Mouse (Mus musculus) urinary bladder, postnatal 14 days (tissue): ENCODE data around the gene S1pr5.
A peak's percentile ranks its signal among the peaks of the same experiment; 100 is the strongest.
"Not testable (repeated sequence)": the region's sequence is repeated elsewhere in the genome, so short reads cannot be mapped to it uniquely, and the experiment has no call there.

Experiments
- DNase-seq: peaks from one replicate; pipeline ENCODE4 v3.0.0; 2021; ENCODE audit warnings: low spot score

Gene S1pr5

DNA sequence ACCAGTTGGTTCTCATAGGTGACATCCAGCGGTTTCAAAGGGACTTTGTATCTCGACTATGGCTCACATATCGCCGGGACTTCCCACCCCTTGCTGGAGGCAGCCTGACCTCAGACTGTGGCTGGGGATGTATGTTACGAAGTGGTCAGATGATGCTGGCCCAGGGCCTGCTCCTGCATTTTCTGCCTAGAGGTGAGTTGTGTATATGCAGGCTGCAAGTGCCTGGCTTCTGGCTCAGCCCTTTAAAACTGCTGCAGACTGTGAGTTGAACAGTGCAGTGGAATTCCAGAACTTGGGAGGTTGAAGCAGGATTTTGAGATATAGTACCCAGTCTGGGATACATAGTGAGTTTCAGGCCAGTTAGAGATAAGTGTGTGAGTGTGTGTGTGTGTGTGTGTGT, 18.6 kb upstream of the S1pr5 start:
- no peak for DNase-seq

DNA sequence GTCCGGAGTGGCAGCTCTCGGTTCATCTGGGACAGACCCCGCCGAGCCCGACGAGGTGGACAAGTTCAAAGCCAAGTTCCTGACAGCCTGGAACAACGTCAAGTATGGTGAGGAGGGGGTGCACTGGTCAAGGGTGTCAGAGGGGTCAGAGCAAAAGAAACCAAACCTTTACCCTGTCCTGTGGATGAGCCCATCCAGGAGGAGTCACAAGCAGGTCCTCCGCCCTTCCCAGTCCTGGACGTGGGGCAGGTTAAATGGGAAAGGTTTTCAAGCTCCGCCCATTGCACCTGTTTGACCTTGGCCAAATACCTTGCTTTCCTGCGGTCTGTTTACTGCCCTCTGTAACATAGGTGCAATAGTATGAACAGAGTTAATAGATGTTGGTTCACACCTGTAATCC, 17.4 kb upstream of the S1pr5 start:
- no peak for DNase-seq

DNA sequence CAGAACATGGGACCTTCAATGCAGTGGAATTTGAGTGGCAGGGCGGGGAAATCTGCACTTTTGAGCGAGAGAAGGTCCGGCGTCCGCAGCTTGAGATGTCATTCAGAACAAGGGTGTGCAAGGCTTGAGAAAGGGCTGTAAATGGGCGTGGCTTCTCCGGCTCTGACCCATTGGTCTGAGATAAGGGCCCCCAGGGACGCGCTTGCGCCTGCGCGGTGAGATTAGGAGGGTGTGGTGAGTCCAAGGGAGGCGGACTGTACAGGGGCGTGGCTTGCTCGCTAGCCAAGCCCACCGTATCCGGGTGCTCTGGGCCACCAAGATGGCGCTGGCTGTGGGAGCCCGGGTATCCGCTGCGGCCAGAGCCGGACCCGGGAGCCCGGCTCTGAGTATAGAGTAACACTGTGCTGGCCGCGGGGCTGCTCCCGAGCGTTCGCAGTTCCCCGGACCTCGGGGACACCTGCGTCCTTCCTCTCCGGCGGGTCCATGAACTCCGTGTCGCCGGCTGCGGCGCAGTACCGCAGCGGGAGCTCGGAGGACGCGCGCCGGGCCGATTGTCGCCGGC, 16.8 kb upstream of the S1pr5 start, which contains the start of gene Atg4d:
TSS of gene Atg4d (plus strand) at position 294 of the 562 bp plus-strand sequence.
- DNase-seq: peak; percentile 99

DNA sequence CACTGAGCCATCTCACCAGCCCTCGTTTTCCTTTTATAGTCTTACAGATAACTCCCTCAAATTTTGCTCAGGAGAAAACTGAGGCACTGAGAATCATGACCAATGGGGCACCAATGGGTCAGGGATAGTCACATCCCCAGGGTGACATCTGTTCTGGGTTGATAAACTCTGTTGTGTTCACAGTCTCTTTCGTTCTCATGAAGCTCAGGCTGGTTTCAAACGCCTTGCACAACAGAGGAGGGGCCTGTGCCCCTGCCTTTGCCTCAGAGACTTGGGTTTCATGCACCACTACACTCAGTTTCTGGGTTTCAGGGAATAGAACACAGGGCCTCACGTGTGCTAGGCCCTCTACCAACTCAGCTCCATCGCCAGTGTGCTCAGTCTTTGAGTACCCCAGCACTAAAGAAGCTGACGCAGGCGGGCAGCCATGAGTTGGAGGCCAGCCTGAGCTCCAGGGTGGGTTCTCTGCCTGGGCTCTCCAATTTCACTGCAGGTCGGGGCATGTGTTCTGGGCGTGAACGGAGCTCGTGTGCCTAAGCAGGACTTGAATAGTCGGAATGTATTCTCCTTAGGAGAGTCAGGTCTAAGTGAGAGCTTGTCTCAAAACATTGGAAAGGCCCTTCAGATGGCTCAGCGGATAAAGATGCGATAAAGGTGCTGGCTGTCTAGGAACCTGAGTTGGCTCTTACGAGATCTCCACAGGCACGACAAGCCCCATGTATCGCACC, 16.2 kb upstream of the S1pr5 start:
- DNase-seq: peak; percentile 70

DNA sequence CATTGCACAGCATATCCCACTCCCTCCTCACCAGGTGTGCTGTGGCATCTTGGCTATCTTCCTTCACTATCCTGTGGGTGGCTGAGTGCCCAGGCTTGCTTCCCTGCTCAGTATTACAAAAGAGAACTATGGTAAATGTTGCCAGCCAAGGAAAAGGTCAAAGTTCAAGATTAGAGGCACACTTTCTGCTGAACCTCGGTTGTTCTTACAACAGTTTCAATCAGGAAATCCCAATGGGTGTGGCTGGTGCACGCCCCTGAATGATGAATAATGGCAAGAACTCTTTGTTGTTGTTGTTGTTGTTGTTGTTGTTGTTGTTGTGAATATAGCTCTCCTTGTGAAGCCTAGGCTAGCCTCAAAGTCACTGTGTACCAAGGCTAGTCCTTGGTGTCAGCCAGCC, 13.6 kb upstream of the S1pr5 start:
- no peak for DNase-seq

DNA sequence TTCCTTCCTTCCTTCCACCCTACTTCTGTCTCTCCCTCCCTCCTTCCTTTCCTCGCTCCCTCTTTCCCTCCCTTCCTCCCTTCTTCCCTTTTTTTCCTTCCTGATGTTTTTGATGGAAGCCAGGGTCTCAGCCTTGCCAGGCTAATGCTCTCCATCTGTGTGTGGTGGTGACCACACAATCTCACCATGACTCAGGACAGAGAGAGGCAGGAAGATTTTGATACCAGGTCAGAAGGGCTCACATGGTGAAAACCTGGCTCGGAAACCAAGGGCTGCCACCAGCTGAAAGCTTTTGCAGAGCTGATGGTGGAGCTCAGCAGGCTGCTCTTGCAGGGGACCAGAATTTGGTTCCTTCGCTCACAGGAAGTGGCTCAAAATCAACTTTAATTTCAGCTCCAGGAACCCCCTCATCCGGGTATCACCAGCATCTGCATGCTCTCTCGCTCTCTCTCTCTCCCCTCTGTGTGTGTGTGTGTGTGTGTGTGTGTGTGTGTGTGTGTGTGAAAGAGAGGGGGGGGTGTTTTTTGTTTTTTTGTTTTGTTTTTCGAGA, 12.3 kb upstream of the S1pr5 start:
- no peak for DNase-seq

DNA sequence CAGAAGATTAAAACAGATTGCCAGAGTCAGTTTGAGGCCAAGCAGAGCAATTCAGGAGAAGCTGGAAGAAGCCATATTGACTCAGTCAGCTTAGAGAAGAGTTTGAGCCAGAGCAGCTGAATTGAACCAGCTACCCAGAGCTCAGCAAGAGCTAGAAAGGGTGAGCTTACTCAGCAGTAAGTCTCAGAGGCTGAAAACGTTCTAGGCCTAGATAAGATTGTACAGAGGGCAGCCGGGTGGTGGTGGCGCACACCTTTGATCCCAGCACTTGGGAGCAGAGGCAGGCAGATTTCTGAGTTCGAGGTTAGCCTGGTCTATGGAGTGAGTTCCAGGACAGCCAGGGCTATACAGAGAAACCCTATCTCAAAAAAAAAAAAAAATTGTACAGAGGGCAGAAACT, 8.1 kb upstream of the S1pr5 start:
- DNase-seq: not testable (repeated sequence)

GRCm38 (mm10) chr9:21254690-21255089, 6.4 kb upstream of the S1pr5 start:
- DNase-seq: no peak

DNA sequence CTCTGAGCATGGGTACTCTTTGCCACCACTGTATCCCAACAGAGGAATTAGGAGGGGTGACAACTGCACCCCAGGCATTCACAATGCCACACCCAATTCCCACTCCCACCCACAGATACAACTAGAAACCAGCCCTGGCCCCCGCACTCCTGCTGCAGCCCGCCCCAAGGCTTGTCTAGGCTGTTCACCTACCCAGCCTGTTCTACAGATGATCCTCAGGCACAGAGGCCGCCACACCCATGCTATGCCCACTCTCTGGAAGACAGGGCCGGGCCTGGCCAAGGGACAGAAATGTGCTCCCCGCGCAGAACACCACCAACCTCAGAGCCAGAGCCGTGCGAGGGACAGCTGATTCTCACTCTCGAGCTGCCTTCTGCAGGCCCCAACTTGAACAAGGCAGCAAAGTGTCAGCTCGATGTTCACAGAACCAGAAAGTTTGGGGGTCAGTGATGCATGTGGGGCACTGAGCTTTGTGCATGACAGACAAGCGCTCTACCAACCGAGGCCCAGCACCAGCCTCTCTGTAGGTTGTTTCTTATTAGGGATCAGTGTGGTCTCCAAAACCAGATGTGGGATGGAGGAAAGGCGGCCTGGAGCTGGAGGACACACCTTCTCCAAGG, 3.0 kb upstream of the S1pr5 start:
- DNase-seq: no peak

DNA sequence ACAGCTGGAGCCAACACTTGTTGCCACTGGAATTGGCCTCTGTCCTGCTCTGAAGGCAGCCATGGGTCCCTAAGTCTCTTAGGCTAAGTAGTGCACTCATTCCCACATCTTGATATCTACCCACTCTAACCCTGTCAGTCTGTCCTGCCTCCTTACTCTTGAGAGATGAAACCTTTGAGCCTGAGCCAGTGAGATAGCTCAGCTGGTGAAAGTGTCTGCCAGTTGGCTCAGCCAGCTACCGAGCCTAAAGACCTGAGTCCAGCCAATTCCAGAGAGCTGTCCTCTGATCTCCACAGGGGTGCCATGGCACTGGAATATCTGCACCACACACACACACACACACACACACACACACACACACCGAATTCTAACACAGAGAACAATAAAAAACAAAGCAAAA, 2.3 kb upstream of the S1pr5 start:
- no peak for DNase-seq

DNA sequence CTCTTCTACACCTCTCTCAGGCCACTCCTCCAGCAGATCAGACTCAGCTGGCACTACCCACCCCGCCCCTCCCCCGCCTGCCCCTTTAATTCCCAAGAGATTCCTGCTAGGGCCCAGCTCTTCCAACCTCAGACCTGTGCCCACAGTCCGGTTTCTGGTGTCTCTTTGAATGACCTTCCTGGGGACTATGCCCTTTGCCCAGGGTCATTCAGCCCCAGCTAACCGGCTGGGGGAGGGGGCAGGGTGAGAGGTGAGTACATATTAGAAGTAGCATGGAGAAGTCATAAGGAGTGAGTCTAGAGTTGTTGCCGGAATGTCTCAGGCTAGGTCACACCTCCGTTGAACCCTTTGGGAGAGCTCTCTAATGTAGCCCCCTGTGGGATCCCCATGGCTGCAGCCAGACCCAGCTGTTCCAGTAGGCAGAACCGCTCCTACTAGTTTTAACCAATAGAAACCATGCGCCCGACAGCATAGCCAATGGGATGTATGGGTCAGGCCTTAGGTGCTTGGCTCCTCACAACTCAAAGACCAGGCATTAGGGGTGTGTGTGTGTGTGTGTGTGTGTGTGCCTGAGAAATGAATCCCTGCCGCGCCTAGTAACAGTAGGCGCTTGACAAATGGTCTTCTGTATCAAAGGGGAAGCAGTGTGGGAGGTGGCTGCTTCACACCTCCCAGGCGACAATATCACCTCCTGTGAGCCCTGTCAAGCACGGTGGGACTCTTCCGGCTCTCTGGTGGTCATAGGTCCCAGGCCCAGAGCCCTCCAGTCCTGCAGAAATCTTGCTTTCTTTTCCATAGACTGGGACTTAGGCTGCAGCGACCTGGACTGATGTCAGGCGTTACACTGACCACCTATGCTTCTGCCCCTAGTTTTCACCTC, 1.6 kb upstream of the S1pr5 start:
- DNase-seq: no peak

DNA sequence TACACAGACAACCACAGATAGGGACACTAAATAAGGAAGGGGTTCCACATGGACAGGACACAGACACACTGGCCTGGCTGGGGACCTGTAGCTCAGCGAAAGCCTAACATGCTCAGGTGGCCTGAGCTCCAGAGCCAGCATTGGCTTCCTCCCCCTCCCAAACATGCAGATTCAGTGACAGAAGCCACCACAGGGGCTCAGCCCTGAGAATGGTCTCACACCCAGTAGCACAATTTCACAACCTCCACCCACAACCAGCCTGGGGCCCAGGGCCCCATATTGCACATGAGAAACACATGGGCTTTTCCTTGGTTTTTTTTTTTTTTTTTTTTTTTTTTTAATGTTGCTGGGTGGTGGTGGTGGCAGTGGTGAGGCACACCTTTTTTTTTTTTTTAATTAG, 1.9 kb downstream of the S1pr5 start:
- DNase-seq: no peak

DNA sequence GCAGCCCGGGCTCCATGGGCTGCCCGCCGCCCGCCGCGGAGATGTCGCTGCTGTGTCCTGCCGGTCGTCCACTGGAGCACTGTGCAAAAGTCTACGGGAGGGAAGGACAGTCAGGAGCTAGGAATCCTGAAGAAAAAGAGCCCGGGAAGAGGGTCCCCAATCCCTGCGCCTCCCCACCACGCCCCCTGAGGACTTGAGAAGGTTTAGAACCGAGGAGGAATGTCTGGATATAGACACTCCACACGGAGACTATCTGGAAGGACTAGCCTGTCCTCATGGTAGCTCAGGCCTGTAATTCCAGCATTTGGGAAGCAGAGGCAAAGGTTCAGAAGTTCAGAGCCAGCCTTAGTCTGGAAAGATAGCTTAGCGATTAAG, 3.1 kb downstream of the S1pr5 start:
- DNase-seq: no peak

DNA sequence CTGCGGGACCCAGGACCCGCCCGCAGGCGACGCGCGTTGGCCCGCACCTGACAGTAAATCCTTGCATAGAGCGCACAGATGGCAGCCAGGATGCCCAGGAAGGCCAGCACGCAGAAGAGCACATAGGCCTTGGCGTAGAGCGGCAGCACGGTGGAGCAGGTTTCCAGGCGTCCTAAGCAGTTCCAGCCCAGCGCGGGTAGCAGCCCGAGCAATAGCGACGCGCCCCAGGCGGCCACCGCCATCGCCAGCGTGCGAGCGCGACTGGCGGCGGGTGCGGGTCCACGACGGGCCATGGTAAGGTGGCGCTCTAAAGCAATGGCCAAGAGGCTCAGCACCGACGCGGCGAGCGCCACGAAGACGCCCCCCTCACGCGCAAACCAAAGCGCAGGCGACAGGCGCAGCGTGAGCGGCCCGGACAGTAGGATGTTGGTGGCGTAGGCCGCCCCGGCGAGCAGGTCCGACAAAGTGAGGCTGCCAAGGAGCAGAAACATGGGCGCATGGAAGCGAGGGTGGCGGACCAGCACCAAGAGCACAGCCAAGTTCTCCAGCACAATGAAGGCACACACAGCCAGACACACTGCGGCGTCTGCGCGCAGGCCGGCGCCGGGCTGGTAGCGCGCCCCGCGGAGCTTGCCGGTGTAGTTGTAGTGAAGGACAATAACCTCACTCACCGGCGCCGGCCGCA, 3.7 kb downstream of the S1pr5 start:
- DNase-seq: no peak

DNA sequence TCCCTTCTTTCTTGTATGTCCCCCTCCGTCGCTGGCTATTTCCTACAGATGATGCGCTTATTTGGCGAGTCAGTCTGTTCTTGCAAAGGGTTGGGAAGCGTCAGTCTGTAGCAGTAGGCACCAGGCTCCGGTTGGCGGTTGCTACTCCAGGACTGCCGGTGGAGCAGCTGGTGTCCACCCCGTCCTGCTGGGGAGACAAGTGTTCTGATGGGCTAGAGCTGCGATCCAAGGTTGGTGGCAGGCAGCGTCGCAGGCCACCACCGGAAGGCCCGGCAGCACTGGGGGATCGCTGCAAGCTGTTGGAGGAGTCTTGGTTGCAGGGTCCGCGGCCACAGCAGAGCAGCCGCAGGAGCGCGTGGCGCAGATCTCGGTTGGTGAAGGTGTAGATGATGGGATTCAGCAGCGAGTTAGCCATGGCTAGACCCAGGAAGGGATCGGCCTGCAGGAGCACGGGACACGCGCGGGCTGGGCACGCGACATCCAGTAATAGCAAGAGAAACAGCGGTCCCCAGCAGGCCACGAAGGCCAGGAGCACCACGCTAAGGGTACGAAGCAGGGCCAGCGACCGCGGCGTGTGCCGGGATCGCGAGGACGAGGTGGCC, 4.3 kb downstream of the S1pr5 start:
- DNase-seq: no peak

GRCm38 (mm10) chr9:21241343-21241742, 6.9 kb downstream of the S1pr5 start:
- peak; percentile 84 for DNase-seq

DNA sequence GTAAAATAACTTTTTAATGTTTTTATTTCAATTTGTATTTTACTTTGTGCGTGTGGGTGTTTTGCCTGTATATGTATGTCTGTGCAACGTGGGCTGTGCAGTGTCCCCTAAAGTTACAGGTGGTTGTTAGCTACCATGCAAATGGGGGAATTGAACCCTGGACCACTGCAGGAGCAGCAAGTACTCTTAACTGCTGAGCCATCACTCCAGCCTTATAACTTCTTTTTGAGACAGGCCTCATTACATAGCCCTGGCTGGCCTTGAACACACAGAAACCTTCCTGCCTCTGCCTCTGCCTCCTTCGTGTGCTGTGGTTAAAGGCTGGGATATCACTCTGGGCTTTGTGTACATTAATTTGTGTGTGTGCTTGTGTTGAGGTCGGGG, 8.8 kb downstream of the S1pr5 start:
- no peak for DNase-seq

GRCm38 (mm10) chr9:21238733-21239464, 9.3 kb downstream of the S1pr5 start, which contains the start of gene Keap1:
Keap1 (minus strand) TSS chr9:21239361.
- DNase-seq: peak; percentile 85

GRCm38 (mm10) chr9:21238004-21238732, 10.1 kb downstream of the S1pr5 start:
- DNase-seq: no peak
